Mouse (Mus musculus) liver, embryonic 13.5 days (tissue): ENCODE data around the gene Ric8a. TPM values are rescaled to one million over a fixed set of nuclear protein-coding genes. Genes with fewer than 3 reads are reported as not detected.
"Not testable (repeated sequence)": the region's sequence is repeated elsewhere in the genome, so short reads cannot be mapped to it uniquely, and the experiment has no call there.

Experiments used
- ATAC-seq: fragments of 200-750 bp; cut with Nextera tagmentation; 2 replicates; pipeline ENCODE4 v1.8.0; 2017; ENCODE audit warnings: low read depth, mild to moderate bottlenecking, moderate number of reproducible peaks, moderate library complexity
- DNase-seq: peaks from one replicate; pipeline ENCODE4 v3.0.0; 2022
- H3K27ac ChIP-seq: fragments of 300-500 bp; sonication (generic); 2 replicates; pipeline ENCODE4 v1.5.1; 2015; ENCODE audit warnings: moderate library complexity, mild to moderate bottlenecking, inconsistent platforms
- H3K27me3 ChIP-seq: fragments of 300-500 bp; sonication (generic); 2 replicates; pipeline ENCODE4 v1.6.1; 2015; ENCODE audit warnings: mild to moderate bottlenecking, inconsistent platforms
- H3K36me3 ChIP-seq: fragments of 300-500 bp; sonication (generic); 2 replicates; pipeline ENCODE4 v1.6.1; 2015; ENCODE audit warnings: mild to moderate bottlenecking, inconsistent platforms
- H3K4me1 ChIP-seq: fragments of 300-500 bp; sonication (generic); replicated peaks from 2 replicates; pipeline ENCODE4 v1.6.1; 2015; ENCODE audit warnings: inconsistent platforms
- H3K4me2 ChIP-seq: fragments of 300-500 bp; sonication (generic); 2 replicates; pipeline ENCODE4 v1.6.1; 2015; ENCODE audit warnings: inconsistent platforms, mild to moderate bottlenecking, moderate library complexity
- H3K4me3 ChIP-seq: fragments of 300-500 bp; sonication (generic); replicated peaks from 2 replicates; pipeline ENCODE4 v1.5.1; 2015; ENCODE audit warnings: mild to moderate bottlenecking, inconsistent platforms
- H3K9ac ChIP-seq: fragments of 300-500 bp; sonication (generic); 2 replicates; pipeline ENCODE4 v1.6.1; 2015; ENCODE audit warnings: mild to moderate bottlenecking, inconsistent platforms
- H3K9me3 ChIP-seq: fragments of 300-500 bp; sonication (generic); replicated peaks from 2 replicates; pipeline ENCODE4 v1.6.1; 2016; ENCODE audit warnings: inconsistent platforms
- WGBS: fragments of 180-500 bp; shearing (Covaris S2); methylation state at CpG from one replicate; pipeline ENCODE4 v1.1.7; 2015; ENCODE audit not compliant: insufficient replicate concordance; 5-methylcytosine and 5-hydroxymethylcytosine counted together
- polyA plus RNA-seq: library from polyadenylated mRNA; unstranded; fragments of >200 nt; fragmentation: Nextera tagmentation; extraction: Ambion mirVana; gene quantifications from 2 replicates; pipeline ENCODE4 v1.2.1, GENCODE M21; 2015

Gene Ric8a
- polyA plus RNA-seq, 1 experiment from 2014 or later, result 25.1 TPM

GRCm38 (mm10) chr7:140860728-140861127 is 4.0 kb downstream of the Ric8a start:
- DNase-seq (no peak), ATAC-seq (no peak)
- Histone ChIP-seq H3K4me3 (no peak overlapping the region), H3K9me3 (no peaks in the 10 kb centered on the region), H3K9ac (no peak overlapping the region), H3K36me3 (peaks cover 71% of the 10 kb centered on the region), H3K4me2 (no peak overlapping the region), H3K27me3 (no peaks in the 10 kb centered on the region), H3K4me1 (peaks cover 21% of the 10 kb centered on the region), H3K27ac (no peak overlapping the region)
- whole genome bisulfite sequencing, result 84% methylated on average over 5 of the region's 5 CpGs

GRCm38 (mm10) chr7:140864761-140865160 is 8.0 kb downstream of the Ric8a start:
- H3K4me2 ChIP-seq, result no peak overlapping the region
- ATAC-seq (no peak), DNase-seq (no peak)
- no peaks in the 10 kb centered on the region for H3K4me1 ChIP-seq
- H3K27me3 ChIP-seq, result no peaks in the 10 kb centered on the region
- no peak overlapping the region for H3K9ac ChIP-seq
- WGBS, result 85% methylated on average over 12 of the region's 12 CpGs
- H3K36me3 ChIP-seq, result peaks cover 83% of the 10 kb centered on the region
- no peak overlapping the region for H3K27ac ChIP-seq
- H3K4me3 ChIP-seq, result no peak overlapping the region
- no peaks in the 10 kb centered on the region for H3K9me3 ChIP-seq

GRCm38 (mm10) chr7:140874224-140874623 is 17.5 kb downstream of the Ric8a start:
- H3K4me2 ChIP-seq, result no peak overlapping the region
- peaks cover 46% of the 10 kb centered on the region for H3K36me3 ChIP-seq
- DNase-seq (no peak), ATAC-seq (no peak)
- H3K27me3 ChIP-seq, result no peaks in the 10 kb centered on the region
- H3K27ac ChIP-seq, result no peak overlapping the region
- H3K4me1 ChIP-seq, result peaks cover 13% of the 10 kb centered on the region
- no peak overlapping the region for H3K4me3 ChIP-seq
- H3K9ac ChIP-seq, result no peak overlapping the region
- no peaks in the 10 kb centered on the region for H3K9me3 ChIP-seq
- WGBS, result 27% methylated on average over 4 of the region's 4 CpGs

- Histone ChIP-seq H3K9me3 (no peaks in the 10 kb centered on the region), H3K4me1 (peaks cover 34% of the 10 kb centered on the region), H3K4me2 (no peak overlapping the region), H3K9ac (no peak overlapping the region), H3K27me3 (no peaks in the 10 kb centered on the region), H3K27ac (no peak overlapping the region), H3K4me3 (no peak overlapping the region), H3K36me3 (peaks cover 39% of the 10 kb centered on the region)
- 61% methylated on average over 6 of the region's 6 CpGs for WGBS
- ATAC-seq, result no peak
- no peak for DNase-seq
Measured at GRCm38 (mm10) chr7:140877364-140877763, 20.6 kb downstream of the Ric8a start.

- H3K27me3 ChIP-seq, result no peaks in the 10 kb centered on the region
- H3K4me3 ChIP-seq, result peak overlapping the region; percentile 26
- peak overlapping the region; percentile 66 for H3K27ac ChIP-seq
- no peaks in the 10 kb centered on the region for H3K9me3 ChIP-seq
- ATAC-seq, result no peak
- 30% methylated on average over 7 of the region's 7 CpGs for WGBS
- H3K36me3 ChIP-seq, result peaks cover 39% of the 10 kb centered on the region
- DNase-seq, result no peak
- H3K4me2 ChIP-seq, result peak overlapping the region; percentile 53
- H3K4me1 ChIP-seq, result peaks cover 48% of the 10 kb centered on the region
- peak overlapping the region; percentile 52; the same call in 1 of the 2 replicates for H3K9ac ChIP-seq
Measured at GRCm38 (mm10) chr7:140879355-140879754, 22.6 kb downstream of the Ric8a start.

- ATAC-seq (no peak), DNase-seq (no peak)
- WGBS, result 62% methylated on average over 3 of the region's 3 CpGs
- H3K9ac ChIP-seq, result peak overlapping the region; percentile 88; the same call in 1 of the 2 replicates
- H3K27ac ChIP-seq, result peak overlapping the region; percentile 66
- peak overlapping the region; percentile 92 for H3K4me3 ChIP-seq
- H3K9me3 ChIP-seq, result no peaks in the 10 kb centered on the region
- H3K27me3 ChIP-seq, result no peaks in the 10 kb centered on the region
- H3K36me3 ChIP-seq, result peaks cover 39% of the 10 kb centered on the region
- peak overlapping the region; percentile 93 for H3K4me2 ChIP-seq
- peaks cover 42% of the 10 kb centered on the region for H3K4me1 ChIP-seq
Measured at GRCm38 (mm10) chr7:140880419-140880818, 23.7 kb downstream of the Ric8a start.

GRCm38 (mm10) chr7:140880865-140881515 is 24.2 kb downstream of the Ric8a start:
- Histone ChIP-seq H3K4me2 (peak overlapping the region; percentile 93), H3K4me3 (peak overlapping the region; percentile 92), H3K4me1 (peaks cover 42% of the 10 kb centered on the region), H3K36me3 (peaks cover 39% of the 10 kb centered on the region), H3K9me3 (no peaks in the 10 kb centered on the region), H3K27ac (peak overlapping the region; percentile 90), H3K9ac (peak overlapping the region; percentile 88), H3K27me3 (no peaks in the 10 kb centered on the region)
- WGBS, result 7% methylated on average over 8 of the region's 8 CpGs
- no peak for ATAC-seq
- DNase-seq, result no peak

GRCm38 (mm10) chr7:140881696-140882468 is 25.1 kb downstream of the Ric8a start, which contains the start of the genes Psmd13 and Sirt3:
Gene Psmd13, plus strand, starts transcription at chr7:140881968.
Gene Sirt3, minus strand, starts transcription at chr7:140882309.
- H3K9me3 ChIP-seq, result no peaks in the 10 kb centered on the region
- H3K27me3 ChIP-seq, result no peaks in the 10 kb centered on the region
- under 1% methylated on average over 59 of the region's 59 CpGs for WGBS
- H3K9ac ChIP-seq, result peak within 1 kb of the TSS; percentile 88
- H3K36me3 ChIP-seq, result peaks cover 40% of the 10 kb centered on the region
- peak within 1 kb of the TSS; percentile 90 for H3K27ac ChIP-seq
- peak within 1 kb of the TSS; percentile 92 for H3K4me3 ChIP-seq
- peak; percentile 88 for DNase-seq
- H3K4me2 ChIP-seq, result peak within 1 kb of the TSS; percentile 93
- peak; percentile 91 for ATAC-seq
- H3K4me1 ChIP-seq, result peaks cover 42% of the 10 kb centered on the region

- Histone ChIP-seq H3K27me3 (no peaks in the 10 kb centered on the region), H3K27ac (peak overlapping the region; percentile 90), H3K4me2 (peak overlapping the region; percentile 93), H3K9me3 (no peaks in the 10 kb centered on the region), H3K9ac (peak overlapping the region; percentile 88), H3K4me1 (peaks cover 42% of the 10 kb centered on the region), H3K36me3 (peaks cover 40% of the 10 kb centered on the region), H3K4me3 (peak overlapping the region; percentile 92)
- DNase-seq (no peak), ATAC-seq (peak; percentile 24)
- 0% methylated on average over 12 of the region's 12 CpGs for WGBS
Measured at GRCm38 (mm10) chr7:140882469-140882803, 25.7 kb downstream of the Ric8a start.

- not testable (repeated sequence) for H3K4me1 ChIP-seq, H3K4me3 ChIP-seq, H3K9ac ChIP-seq, ATAC-seq, DNase-seq, H3K4me2 ChIP-seq, H3K9me3 ChIP-seq, H3K27ac ChIP-seq, H3K27me3 ChIP-seq
- peaks cover 84% of the 10 kb centered on the region for H3K36me3 ChIP-seq
- 95% methylated on average over 16 of the region's 16 CpGs for WGBS
Measured at GRCm38 (mm10) chr7:140890636-140891035, 33.9 kb downstream of the Ric8a start.

GRCm38 (mm10) chr7:140894031-140894430 is 37.3 kb downstream of the Ric8a start:
- peaks cover 83% of the 10 kb centered on the region for H3K36me3 ChIP-seq
- no peak for ATAC-seq

More at GRCm38 (mm10) chr7:140894031-140894430, 37.3 kb downstream of the Ric8a start:
- 79% methylated on average over 7 of the region's 7 CpGs for WGBS
- no peak for DNase-seq
- no peaks in the 10 kb centered on the region for H3K9me3 ChIP-seq
- no peaks in the 10 kb centered on the region for H3K4me1 ChIP-seq
- no peaks in the 10 kb centered on the region for H3K27me3 ChIP-seq
- no peak overlapping the region for H3K4me2 ChIP-seq
- no peak overlapping the region for H3K9ac ChIP-seq
- H3K4me3 ChIP-seq, result no peak overlapping the region
- H3K27ac ChIP-seq, result no peak overlapping the region
